Mouse (Mus musculus): ENCODE measurements around the gene Mrpl16. TPM values are rescaled to one million over a fixed set of nuclear protein-coding genes. Genes with fewer than 3 reads are reported as not detected.

Mrpl16 gene
- total and polyA plus RNA-seq, 2 experiments from 2014 or later: 49.9 to 99.1 TPM

GRCm38 (mm10) chr19:11791825-11792224 lies 21.6 kb downstream of the Mrpl16 start:
- no peak for ATAC-seq (ENCODE audit: insufficient read depth, low read depth)
- 63% methylated on average over 5 of the region's 5 CpGs for WGBS
- Histone ChIP-seq H3K4me3 (ENCODE audit: low read depth, low read length) (no peak overlapping the region), H3K9me3 (replicated peaks; ENCODE audit: control insufficient read depth, low read length) (no peaks in the 10 kb centered on the region), H3K9ac (replicated peaks; ENCODE audit: low read depth, low read length) (no peak overlapping the region), H3K36me3 (replicated peaks; ENCODE audit: control insufficient read depth, insufficient read depth, low read length) (0 out of 2 replicates have a peak, but pooled peaks cover 6% of the 10 kb centered on the region), H3K27me3 (ENCODE audit: control insufficient read depth, insufficient read depth, low read length) (no peaks in the 10 kb centered on the region), H3K4me1 (ENCODE audit: control insufficient read depth, insufficient read depth) (no peaks in the 10 kb centered on the region), H3K27ac (ENCODE audit: low read depth) (no peak overlapping the region), H3K4me2 (ENCODE audit: low read depth, low read length) (no peak overlapping the region)
- TF ChIP-seq CTCF (IDR thresholded peaks at IDR 0.05; ENCODE audit: low read depth): no peak
- TF ChIP-seq EP300 (IDR thresholded peaks at IDR 0.05; ENCODE audit: low read depth): no peak
- no peak for DNase-seq (ENCODE audit: low spot score)

- H3K27me3 ChIP-seq (ENCODE audit: control insufficient read depth, insufficient read depth, low read length): no peaks in the 10 kb centered on the region
- no peak overlapping the region for H3K9ac ChIP-seq (replicated peaks; ENCODE audit: low read depth, low read length)
- TF ChIP-seq CTCF (IDR thresholded peaks at IDR 0.05; ENCODE audit: low read depth) (no peak), EP300 (IDR thresholded peaks at IDR 0.05; ENCODE audit: low read depth) (no peak)
- no peaks in the 10 kb centered on the region for H3K4me1 ChIP-seq (ENCODE audit: control insufficient read depth, insufficient read depth)
- H3K9me3 ChIP-seq (replicated peaks; ENCODE audit: control insufficient read depth, low read length): no peaks in the 10 kb centered on the region
- H3K27ac ChIP-seq (ENCODE audit: low read depth): no peak overlapping the region
- ATAC-seq (ENCODE audit: insufficient read depth, low read depth) (no peak), DNase-seq (ENCODE audit: low spot score) (no peak)
- H3K36me3 ChIP-seq (replicated peaks; ENCODE audit: control insufficient read depth, insufficient read depth, low read length): 0 out of 2 replicates have a peak, but pooled peaks cover 5% of the 10 kb centered on the region
- H3K4me3 ChIP-seq (ENCODE audit: low read depth, low read length): no peak overlapping the region
- H3K4me2 ChIP-seq (ENCODE audit: low read depth, low read length): no peak overlapping the region
- WGBS: 68% methylated on average over 2 of the region's 2 CpGs
Measured at GRCm38 (mm10) chr19:11793741-11794359, 23.7 kb downstream of the Mrpl16 start.

GRCm38 (mm10) chr19:11794447-11794846 lies 24.3 kb downstream of the Mrpl16 start:
- H3K27me3 ChIP-seq (ENCODE audit: control insufficient read depth, insufficient read depth, low read length): no peaks in the 10 kb centered on the region
- WGBS: 67% methylated on average over 6 of the region's 6 CpGs
- no peak for ATAC-seq (ENCODE audit: insufficient read depth, low read depth)

GRCm38 (mm10) chr19:11800531-11801315 lies 30.5 kb downstream of the Mrpl16 start:
- H3K36me3 ChIP-seq (replicated peaks; ENCODE audit: control insufficient read depth, insufficient read depth, low read length): no peaks in the 10 kb centered on the region
- TF ChIP-seq EP300 (IDR thresholded peaks at IDR 0.05; ENCODE audit: low read depth): no peak
- peak; percentile 39 for TF ChIP-seq CTCF (IDR thresholded peaks at IDR 0.05; ENCODE audit: low read depth)
- H3K4me2 ChIP-seq (ENCODE audit: low read depth, low read length): no peak overlapping the region
- no peak overlapping the region for H3K4me3 ChIP-seq (ENCODE audit: low read depth, low read length)
- WGBS: 65% methylated on average over 8 of the region's 8 CpGs
- no peak overlapping the region for H3K9ac ChIP-seq (replicated peaks; ENCODE audit: low read depth, low read length)
- ATAC-seq (ENCODE audit: insufficient read depth, low read depth): no peak
- DNase-seq (ENCODE audit: low spot score): peak; percentile 22
- no peaks in the 10 kb centered on the region for H3K27me3 ChIP-seq (ENCODE audit: control insufficient read depth, insufficient read depth, low read length)
- H3K9me3 ChIP-seq (replicated peaks; ENCODE audit: control insufficient read depth, low read length): no peaks in the 10 kb centered on the region
- no peak overlapping the region for H3K27ac ChIP-seq (ENCODE audit: low read depth)
- no peaks in the 10 kb centered on the region for H3K4me1 ChIP-seq (ENCODE audit: control insufficient read depth, insufficient read depth)

More at GRCm38 (mm10) chr19:11794447-11794846, 24.3 kb downstream of the Mrpl16 start:
- H3K4me3 ChIP-seq (ENCODE audit: low read depth, low read length): no peak overlapping the region
- no peaks in the 10 kb centered on the region for H3K9me3 ChIP-seq (replicated peaks; ENCODE audit: control insufficient read depth, low read length)
- H3K36me3 ChIP-seq (replicated peaks; ENCODE audit: control insufficient read depth, insufficient read depth, low read length): no peaks in the 10 kb centered on the region
- no peak for DNase-seq (ENCODE audit: low spot score)
- no peak overlapping the region for H3K27ac ChIP-seq (ENCODE audit: low read depth)
- no peak overlapping the region for H3K9ac ChIP-seq (replicated peaks; ENCODE audit: low read depth, low read length)
- H3K4me1 ChIP-seq (ENCODE audit: control insufficient read depth, insufficient read depth): no peaks in the 10 kb centered on the region
- no peak overlapping the region for H3K4me2 ChIP-seq (ENCODE audit: low read depth, low read length)
- TF ChIP-seq CTCF (IDR thresholded peaks at IDR 0.05; ENCODE audit: low read depth) (no peak), EP300 (IDR thresholded peaks at IDR 0.05; ENCODE audit: low read depth) (no peak)

GRCm38 (mm10) chr19:11804423-11804822 lies 34.2 kb downstream of the Mrpl16 start:
- TF ChIP-seq CTCF (IDR thresholded peaks at IDR 0.05; ENCODE audit: low read depth) (no peak), EP300 (IDR thresholded peaks at IDR 0.05; ENCODE audit: low read depth) (no peak)
- Histone ChIP-seq H3K4me1 (ENCODE audit: control insufficient read depth, insufficient read depth) (no peaks in the 10 kb centered on the region), H3K36me3 (replicated peaks; ENCODE audit: control insufficient read depth, insufficient read depth, low read length) (no peaks in the 10 kb centered on the region), H3K9me3 (replicated peaks; ENCODE audit: control insufficient read depth, low read length) (no peaks in the 10 kb centered on the region), H3K4me2 (ENCODE audit: low read depth, low read length) (no peak overlapping the region), H3K4me3 (ENCODE audit: low read depth, low read length) (no peak overlapping the region), H3K27ac (ENCODE audit: low read depth) (peak overlapping the region; percentile 30), H3K9ac (replicated peaks; ENCODE audit: low read depth, low read length) (no peak overlapping the region), H3K27me3 (ENCODE audit: control insufficient read depth, insufficient read depth, low read length) (no peaks in the 10 kb centered on the region)
- DNase-seq (ENCODE audit: low spot score) (no peak), ATAC-seq (ENCODE audit: insufficient read depth, low read depth) (no peak)
- WGBS: 59% methylated on average over 1 of the region's 1 CpGs

Measured in heart, postnatal 0 days (tissue).